Mouse (Mus musculus) A20 (cell line): Measurements from ENCODE around the gene Ugt1a10.
"Not testable (repeated sequence)": the region's sequence is repeated elsewhere in the genome, so short reads cannot be mapped to it uniquely, and the experiment has no call there.

Source experiments
- DNase-seq: peaks from one replicate; pipeline ENCODE4 v3.0.0-alpha.2; 2011; ENCODE audit warnings: low read depth, low spot score

Gene Ugt1a10

DNA sequence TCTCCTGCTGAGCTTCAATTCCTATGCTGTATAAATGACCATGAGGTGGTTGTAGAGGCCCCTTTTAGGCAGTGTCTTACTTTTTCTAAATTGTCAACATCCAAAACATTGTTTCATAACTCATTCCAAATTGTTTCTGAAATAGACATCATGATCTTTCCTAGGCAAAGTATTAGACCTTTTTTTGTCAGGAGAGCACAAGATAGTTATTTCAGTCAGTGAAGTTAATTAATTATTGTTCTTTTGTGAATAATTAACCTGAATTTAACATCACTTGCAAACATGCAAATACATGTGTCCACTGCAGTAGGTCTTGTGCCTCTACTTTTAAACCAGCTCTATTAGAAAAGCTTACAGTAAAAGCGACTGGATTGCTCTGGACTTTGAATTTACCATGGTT is at the start of gene Ugt1a10:
Ugt1a10 (plus strand) TSS at position 301 of the 400 bp plus-strand sequence.
- no peak for DNase-seq

DNA sequence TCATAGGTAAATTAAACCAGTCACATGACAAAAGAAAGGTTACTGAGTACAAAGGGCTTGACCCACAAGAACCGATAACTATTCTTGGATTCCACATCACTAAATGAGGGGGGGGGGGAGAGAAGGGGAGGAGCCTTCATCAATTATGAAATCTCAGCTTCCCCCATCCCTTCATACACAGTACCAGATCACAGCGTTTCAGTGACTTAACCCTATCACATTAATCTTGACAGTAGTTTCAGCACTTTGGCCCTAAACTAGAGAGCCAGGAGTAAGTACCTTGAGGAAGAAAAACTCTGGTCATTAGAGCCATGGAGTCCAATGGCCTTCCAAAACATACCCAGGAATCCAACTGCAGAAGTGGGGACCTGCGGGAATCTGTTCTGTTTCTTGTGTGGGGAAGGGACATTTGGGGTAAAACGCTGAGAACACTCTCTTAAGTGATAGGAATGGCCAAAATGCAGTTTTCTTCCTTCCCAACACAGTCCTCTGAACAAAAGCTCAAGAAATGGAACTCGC is 47.4 kb upstream of the Ugt1a10 start:
- no peak for DNase-seq

DNA sequence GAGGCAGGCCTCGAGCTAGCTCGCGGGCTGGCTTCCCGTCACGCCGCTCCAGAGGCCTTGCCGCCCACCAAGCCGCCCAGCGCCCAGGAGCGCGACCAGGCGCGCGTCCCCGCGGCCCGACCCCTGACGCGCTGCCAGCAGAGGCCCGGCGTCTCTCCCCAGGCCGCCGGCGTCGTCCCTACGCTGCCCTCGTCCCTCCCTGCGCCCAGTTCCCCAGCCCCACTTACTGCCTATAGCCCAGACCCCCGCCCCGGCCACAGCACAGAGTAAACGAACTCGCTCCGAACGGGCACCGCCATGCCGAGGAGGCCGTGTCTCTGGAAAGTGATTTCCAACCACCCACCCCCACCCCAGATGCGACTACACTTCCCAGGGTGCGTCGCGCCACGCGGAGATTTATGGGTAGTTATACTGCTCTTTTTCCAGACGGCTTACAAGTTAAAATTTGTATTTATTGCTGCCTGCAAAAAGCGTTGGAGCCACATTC is 46.9 kb upstream of the Ugt1a10 start, which contains the start of gene Usp40:
Usp40 (minus strand) TSS at position 341 of the 487 bp plus-strand sequence.
- DNase-seq: peak; percentile 88

DNA sequence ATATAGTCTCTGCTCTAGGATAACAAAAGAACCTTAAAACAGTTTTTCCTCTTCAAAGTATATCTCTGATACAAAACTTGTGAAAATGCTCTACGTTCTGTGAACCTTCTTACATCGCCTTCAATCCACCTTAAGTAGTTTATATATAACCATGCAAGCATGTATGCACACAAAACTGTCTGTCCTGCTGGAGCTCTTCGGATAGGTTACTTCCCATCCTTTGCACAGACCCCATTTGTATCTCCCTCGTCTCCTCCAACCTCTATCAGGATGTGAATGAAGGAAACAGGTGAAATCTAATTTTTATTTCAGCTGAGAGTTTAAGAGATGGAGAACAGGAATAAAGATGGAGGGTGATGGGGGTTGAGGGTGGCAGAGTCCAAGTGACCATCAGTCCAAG is 46.5 kb upstream of the Ugt1a10 start:
- DNase-seq: peak; percentile 8

DNA sequence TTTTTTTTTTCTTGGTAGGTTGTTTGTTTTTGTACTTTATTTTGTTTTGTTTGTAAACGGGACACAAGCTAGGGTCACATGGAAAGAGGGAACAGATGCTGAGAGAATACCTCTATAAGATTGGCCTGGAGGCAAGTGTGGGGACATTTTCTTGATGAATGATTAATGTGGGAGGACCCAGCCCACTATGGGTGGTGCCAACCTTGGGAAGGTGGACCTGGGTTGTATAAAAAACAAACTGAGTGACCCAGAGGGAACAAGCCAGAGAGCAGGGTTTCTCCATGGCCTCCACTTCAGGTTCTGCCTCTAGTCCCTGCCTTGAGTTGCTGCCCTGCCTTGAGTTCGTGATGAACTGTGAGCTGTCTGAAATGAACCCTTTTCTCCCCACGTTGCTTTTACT is 45.7 kb upstream of the Ugt1a10 start:
- no peak for DNase-seq

DNA sequence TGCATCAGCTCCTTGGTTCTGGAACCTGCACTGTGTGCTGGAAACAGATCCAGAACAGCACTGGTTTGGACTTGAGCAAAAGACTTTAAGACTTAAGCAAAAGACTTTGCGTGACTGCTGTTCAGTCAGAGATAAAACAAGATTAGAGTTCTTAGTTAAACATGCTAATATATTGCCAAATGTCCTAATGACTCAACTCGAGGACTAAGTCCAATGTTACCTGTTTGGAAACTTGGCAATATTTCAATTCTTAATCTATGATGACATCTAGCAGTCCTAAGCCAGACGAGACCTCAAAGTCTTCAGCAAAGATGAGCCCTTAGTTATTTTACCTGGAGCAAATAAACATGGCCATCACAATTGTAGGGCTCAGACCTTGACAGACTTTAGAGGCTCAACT is 41.5 kb upstream of the Ugt1a10 start:
- DNase-seq: no peak

DNA sequence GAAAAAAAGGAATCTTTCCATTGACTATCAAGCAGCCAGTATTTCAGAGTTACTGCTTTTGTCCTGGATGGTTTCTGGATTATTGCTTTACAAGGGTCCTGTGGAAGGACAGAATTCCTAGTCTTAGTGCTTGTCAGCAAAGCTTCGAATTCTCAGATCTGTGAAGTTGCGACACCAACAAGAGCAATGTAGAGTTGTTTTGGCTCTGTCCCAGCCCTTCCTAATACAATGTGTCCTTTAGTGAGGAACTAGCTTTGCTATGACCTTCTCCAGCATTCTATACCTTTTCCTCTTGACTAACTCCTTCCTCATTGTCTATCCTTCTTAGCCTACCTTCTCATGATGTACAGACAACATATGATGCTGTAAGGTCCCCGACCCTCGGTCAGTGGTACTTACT is 41.0 kb upstream of the Ugt1a10 start:
- no peak for DNase-seq

DNA sequence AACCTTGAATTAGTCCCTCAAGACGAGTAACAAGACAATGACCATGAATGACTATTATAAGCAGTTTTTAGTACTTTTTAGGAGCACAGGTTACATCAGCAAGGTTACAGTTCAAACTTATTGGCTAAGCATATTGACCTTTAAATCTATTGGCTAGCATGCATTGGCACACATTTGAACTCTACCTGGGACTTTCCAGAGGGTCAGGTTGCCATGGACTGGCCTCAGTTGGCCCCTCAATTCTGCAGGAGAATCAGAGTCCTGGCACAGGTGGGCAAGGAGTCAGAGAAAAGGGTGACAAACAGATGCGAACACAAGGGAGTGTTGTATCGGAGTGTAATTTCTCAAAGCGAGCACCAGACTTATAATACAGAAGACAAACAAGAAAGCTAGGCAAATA is 40.5 kb upstream of the Ugt1a10 start:
- no peak for DNase-seq

DNA sequence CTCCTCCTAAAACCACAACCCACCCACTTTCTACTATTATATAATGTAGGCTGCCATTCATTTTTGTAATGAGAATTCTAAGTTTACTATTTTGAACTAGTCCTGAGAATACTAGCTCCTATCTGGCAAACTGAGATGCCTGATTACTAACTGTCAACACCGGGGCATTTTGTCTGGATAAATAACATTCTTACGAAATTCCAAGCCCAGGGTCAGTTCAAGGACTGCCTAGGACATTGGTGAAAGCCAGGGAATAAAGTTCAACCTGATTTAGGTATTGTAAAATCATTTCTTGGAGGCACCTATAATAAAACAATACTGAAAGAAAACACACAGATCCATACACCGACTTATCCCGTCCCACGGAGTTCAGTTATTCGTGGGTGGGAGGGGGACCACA is 39.8 kb upstream of the Ugt1a10 start:
- DNase-seq: no peak

DNA sequence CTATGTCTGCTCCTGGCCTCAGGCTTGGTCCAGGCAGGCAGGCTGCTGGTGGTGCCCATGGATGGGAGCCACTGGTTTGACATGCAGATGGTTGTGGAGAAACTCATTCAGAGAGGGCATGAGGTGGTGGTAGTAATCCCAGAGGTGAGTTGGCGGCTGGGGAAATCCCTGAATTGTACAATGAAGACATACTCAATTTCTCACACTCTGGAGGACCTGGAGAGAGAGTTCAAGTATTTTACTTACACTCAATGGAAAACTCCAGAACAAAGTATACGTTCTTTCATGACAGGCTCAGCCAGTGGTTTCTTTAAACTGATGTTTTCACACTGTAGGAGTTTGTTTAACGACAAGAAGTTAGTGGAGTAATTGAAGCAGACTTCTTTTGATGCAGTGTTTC is 29.9 kb upstream of the Ugt1a10 start:
- DNase-seq: not testable (repeated sequence)

DNA sequence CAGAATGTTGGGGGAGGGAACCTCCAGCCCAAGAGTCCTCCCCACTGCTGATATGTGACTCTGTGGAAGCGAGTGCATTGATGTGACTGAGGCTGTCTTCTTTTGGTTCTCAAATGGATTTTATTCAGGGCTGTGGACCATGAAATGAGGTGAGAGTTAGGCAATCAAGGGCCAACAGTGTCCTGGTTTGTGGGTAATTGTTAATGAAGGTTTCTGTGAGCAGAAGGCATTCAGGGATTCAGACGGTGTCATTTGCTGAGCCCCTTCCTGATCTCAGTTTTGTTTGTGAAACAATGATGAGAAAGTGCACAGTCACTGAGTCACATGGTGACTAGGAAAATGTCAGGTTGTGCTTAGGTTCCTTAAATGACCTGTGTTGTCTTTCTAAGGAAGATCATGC is 12.1 kb upstream of the Ugt1a10 start:
- DNase-seq: not testable (repeated sequence)

DNA sequence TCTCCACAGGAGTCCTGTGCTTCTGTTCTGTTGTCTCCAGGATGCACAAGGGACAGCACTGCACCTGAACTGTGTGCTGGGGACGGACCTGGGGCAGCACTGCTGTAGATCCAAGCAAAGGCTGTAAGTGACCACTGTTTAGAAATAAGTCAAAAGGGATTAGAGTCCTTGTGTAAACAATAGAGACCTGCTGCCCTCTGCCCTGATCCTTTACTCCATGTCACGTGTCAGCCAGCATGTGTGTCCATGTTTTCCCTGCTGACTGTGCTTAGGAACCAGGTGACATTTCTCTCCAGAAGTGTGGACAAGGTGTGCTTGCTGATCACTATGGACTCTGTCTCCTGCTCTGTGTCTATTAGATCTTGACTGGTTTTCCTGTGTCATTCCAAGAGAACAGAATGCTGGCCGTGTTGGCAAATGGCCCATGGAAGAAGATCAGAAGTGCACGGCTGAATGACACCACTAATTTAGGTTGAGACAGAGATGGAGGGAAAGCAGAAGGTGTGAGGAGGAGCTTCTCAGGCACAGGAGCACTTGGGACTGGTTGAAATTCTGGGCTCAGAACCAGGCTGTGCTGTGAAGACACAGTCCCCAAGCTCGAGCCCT is 10.3 kb upstream of the Ugt1a10 start:
- not testable (repeated sequence) for DNase-seq

DNA sequence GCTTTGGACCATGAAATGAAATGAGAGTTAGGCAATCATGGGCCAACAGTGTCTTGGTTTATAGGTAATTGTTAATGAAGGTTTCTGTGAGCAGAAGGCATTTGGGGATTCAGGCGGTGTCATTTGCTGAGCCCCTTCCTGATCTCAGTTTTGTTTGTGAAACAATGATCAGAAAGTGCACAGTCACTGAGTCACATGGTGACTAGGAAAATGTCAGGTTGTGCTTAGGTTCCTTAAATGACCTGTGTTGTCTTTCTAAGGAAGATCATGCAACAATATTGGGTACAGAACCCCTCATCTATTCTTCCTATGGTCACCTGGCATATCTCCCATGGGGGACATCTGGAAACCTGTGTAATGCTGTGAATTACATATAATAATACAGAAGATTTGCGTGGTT is 7.8 kb upstream of the Ugt1a10 start:
- not testable (repeated sequence) for DNase-seq

DNA sequence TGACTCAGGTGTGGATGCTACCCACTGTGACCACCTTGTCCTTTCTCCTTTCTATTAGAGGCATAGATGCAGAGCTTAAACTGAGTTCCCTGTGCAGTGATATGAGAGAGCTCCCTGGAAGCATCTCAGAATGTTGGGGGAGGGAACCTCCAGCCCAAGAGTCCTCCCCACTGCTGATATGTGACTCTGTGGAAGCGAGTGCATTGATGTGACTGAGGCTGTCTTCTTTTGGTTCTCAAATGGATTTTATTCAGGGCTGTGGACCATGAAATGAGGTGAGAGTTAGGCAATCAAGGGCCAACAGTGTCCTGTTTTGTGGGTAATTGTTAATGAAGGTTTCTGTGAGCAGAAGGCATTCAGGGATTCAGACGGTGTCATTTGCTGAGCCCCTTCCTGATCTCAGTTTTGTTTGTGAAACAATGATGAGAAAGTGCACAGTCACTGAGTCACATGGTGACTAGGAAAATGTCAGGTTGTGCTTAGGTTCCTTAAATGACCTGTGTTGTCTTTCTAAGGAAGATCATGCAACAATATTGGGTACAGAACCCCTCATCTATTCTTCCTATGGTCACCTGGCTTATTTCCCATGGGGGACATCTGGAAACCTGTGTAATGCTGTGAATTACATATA is 11.4 kb downstream of the Ugt1a10 start:
- DNase-seq: not testable (repeated sequence)

DNA sequence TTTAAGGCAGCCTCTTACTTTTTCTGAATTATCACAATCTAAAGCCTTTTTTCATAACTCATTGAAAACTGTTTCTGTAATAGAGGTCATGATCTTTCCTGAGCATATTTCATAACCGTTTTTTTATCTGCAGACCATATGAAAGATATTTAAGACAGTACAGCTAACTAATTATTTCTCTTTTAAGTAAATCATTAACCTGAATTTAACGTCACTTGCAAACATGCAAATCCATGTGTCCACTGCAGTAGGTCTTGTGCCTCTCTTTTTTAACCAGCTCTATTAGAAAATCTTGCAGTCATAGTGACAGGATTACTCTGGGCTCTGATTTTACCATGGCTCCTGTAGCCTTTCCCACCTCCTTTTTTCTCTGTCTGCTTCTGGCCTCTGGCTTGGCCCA is 15.3 kb downstream of the Ugt1a10 start, which contains the start of gene Ugt1a9:
Ugt1a9 (plus strand) TSS at position 306 of the 400 bp plus-strand sequence.
- DNase-seq: no peak

DNA sequence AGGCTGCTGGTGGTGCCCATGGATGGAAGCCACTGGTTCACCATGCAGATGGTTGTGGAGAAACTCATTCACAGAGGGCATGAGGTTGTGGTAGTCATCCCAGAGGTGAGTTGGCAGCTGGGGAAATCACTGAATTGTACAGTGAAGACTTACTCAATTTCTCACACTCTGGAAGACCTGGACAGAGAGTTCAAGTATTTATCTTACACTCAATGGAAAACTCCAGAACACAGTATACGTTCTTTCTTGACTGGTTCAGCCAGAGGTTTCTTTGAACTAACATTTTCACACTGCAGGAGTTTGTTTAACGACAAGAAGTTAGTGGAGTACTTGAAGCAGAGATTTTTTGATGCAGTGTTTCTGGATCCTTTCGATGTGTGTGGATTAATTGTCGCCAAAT is 15.7 kb downstream of the Ugt1a10 start:
- DNase-seq: no peak

DNA sequence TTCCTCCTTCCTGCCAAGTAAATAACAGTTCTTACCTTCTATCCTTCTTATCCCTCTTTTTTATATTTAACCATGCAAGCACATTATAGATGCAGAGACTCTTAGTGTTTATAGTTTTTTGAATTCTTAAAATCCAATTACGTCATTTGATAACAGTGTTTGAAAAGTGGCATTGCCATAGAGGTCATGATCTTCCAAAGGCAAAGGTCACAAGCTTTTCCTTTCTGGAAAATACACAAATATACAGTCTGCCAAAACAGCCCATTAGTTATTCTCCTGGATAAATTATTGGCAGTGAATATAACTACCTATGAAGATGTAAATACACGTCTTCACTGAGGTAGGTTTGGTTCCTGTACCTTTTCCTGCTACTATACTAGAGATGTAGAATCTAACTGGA is 19.3 kb downstream of the Ugt1a10 start:
- no peak for DNase-seq

DNA sequence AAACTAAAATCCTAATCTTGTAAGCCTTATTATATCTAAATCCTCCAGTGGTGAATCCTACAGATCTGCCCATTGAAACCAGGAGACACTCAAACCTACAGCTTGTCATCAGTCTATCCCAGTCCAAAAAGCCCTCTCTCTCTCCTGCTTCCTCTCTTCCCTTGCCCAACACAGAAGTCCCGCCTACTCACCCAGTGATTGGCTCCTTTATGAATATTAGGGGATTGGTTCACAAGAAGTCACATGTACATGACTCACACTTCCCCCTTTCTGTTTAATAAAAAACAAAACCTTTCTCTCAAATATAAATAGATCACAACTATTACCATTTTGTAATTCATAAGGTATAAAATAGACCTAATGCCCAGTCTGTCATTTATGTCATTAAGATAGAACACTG is 21.9 kb downstream of the Ugt1a10 start:
- DNase-seq: peak; percentile 21

DNA sequence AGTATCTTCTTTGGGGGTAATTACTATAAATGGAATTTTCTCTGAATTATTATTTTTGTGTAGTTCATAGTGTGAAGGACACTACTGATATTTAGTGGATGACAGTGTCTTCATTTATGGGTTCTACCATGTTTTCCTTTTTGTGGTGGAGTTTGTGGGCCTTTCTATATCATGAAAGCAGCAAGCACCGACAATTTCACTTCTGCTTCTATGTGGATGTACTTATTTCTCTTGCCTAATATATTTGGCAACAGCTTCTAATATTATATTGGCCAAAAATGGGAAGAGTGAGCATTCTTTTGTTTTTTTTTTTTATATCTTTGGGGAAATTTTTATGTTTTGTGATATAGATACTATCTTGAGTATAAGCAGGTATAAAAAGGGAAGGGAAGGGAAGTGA is 26.5 kb downstream of the Ugt1a10 start:
- no peak for DNase-seq

DNA sequence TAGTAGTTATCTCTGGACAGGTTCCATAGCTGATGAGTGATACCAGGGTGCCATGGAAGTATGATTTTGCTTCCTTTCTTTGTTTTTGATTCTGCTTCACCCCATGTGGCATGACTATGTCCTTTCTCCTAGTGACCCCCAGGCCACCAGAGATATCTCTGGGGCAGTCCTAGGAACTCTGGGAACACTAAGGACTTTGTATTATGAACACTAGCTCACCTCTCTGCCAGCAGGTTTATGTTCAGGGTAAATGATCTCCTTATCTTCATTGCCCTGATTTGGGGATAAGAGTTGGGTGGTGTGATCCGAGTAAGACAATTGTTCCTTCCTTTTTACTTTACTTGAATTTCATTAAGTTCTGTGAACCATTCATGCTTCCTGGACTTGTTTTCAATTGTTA is 30.9 kb downstream of the Ugt1a10 start:
- DNase-seq: no peak

DNA sequence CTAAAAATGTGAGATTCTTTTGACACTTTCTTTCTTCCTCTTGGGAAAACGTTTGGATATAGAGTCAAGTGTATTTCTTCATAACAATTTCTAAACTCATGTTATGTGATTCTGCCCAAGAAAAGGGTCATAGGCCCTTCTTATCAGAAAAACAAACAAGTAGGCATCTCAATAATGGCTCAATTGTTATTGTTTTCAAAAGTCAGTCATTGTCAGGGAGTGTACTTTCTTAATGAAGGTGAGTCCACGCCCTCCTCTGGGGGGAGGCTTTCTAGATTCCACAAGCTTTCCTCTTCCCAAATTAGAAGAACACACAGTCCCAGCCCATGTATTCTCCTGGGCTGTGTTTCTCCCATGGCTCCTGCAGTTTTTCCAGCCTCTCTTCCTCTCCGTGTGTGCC is 32.3 kb downstream of the Ugt1a10 start, which contains the start of gene Ugt1a8:
Ugt1a8 (plus strand) TSS at position 301 of the 400 bp plus-strand sequence.
- DNase-seq: no peak

DNA sequence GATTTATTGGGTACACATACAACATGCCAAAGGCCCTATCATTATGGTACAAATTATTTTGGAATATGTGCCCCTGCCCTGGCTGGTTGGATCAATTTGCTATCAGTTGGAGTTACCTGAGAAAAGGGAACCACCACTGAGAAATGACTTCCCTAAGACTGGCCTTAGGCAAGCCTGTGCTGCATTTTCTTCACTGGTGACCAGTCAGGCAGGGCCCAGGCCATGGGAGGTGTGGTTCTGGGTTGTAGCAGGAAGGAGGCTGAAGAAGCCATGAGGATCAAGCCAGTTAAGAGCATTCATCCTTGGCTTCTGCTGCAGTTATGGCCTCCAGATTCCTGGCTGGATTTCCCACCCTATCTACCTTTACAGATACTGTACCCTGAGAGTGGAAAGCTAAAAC is 37.2 kb downstream of the Ugt1a10 start:
- DNase-seq: no peak

DNA sequence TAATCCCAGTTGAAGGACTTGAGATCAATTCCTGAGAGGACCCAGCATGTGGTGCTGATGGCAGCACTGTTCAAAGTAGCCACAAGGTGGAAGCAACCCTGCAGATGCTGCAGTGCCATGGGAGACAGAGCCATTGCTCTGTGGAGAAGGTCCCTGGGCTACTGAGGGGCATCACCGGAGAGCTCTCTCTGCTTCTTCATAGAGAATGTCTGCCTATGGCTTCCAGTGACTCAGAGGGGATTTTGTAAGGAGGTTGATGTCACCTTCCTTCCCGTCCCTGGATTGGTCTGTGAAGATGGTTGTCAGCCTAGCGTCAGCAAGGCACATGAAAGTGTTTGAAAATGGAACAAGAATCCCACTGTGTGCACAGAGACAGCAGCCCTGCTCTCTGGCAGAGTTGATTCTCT is 39.1 kb downstream of the Ugt1a10 start:
- peak; percentile 11 for DNase-seq
